Mouse (Mus musculus): ENCODE measurements around the gene 1700018B08Rik.
A peak's percentile ranks its signal among the peaks of the same experiment; 100 is the strongest.

Gene 1700018B08Rik

DNA sequence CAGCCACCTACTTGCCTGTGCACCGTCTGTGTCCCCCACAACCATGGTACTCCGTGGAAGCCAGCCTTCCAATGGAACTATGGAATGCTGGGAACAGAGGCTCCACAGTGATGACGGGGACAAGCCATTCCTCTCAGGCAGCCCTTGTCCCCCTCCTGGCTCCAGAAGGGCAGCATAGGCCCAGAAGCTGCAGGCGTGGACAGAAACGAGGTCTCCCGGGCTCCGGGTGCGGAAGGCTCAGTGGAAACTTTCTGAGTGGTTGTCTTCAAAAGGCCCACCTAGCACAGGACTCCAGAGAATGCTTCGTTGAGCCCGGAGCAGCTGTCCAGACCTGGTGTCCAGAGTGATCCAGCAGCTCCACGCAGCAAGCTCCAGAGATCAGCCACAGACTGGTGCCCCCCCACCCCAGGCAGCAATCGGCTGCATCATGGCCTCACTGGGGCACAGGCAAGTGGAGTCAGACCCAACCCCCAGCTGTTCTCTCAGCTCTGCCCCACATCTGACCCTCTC is at the start of gene 1700018B08Rik:
TSS of gene 1700018B08Rik (minus strand) at position 45 of the 510 bp plus-strand sequence.
- no peak for DNase-seq (ENCODE audit: low spot score in 2 of 2)

GRCm38 (mm10) chr8:121593293-121593692 is 49.2 kb upstream of the 1700018B08Rik start:
- DNase-seq (ENCODE audit: low spot score in 2 of 2) = no peak

GRCm38 (mm10) chr8:121591178-121592066 is 47.3 kb upstream of the 1700018B08Rik start:
- no peak for DNase-seq (ENCODE audit: low spot score in 2 of 2)

DNA sequence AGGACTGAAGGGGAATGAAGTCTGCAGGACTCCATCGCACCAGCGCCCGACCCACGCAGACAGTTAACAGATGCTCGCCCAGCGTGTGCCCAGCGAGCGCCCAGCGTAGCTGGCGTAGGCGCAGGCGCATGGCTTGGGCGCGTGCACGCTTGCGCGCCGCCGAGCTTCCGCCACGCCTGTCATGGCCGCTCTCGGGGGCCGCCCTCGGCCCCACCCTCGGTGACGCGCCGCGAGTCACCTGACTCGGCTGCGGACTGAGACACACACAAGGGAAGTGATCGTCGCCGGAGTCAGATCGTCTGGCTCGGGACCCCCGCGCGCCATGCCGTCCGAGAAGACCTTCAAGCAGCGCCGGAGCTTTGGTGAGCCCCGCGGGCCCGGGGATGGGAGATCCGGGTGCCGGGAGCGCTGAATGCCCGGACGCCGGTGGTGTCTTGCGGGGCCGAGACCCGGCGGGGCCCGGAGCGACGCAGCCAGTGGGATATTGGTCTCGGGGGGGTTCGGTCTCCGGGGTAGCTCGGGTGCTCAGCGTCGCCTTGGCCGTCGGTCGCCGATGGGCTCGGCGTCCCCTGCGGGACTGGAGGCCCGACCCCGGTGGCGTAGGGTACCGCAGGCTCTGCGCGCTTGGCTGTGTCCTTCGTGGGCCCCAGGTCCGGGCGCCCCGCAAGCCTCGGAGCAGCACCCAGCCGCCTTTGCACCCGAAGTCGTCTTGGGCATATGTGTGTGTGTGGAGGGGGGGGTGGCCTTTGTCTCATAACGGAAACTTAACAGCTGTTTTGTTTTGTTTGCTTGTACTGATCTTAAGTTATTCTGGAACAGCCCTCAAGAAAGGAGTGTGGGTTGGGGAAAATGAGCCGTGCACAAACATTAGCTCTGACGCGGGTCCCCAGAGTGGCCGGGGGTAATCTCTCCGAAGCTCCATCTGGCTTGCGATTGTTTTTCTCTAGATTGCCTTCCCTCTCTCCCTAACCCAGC is 46.4 kb upstream of the 1700018B08Rik start, which contains the start of gene Map1lc3b:
TSS of gene Map1lc3b (plus strand) at position 159 of the 975 bp plus-strand sequence.
- DNase-seq (ENCODE audit: low spot score in 2 of 2) = peak; percentile 97

DNA sequence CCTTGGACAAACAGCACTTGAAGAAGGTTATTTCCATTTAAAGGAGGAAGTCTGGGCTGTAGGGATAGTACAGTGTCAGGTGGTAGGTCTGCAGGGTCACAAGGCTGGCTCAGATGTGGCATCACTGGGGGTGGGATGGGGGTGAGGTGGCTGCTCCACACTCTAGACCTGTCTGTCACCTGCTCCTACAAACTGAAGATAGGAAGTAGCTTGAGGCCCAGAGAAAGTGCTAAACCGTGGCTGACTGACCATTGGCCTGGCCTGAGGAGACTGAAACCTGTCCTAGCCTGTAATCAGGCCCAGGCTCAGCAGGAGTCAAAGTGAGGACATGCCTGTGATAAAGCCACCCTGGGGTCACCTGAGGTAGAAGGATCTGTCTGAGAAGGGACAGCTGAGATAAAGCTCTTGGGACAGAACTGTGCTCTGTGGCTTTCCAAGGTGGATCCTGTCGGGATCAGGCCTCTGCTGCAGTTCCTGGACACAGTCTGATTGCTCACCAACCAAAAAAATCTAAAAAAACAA is 45.1 kb upstream of the 1700018B08Rik start:
- no peak for DNase-seq (ENCODE audit: low spot score in 2 of 2)

- DNase-seq (ENCODE audit: low spot score in 2 of 2) = no peak
Observed at GRCm38 (mm10) chr8:121588750-121589149, 44.6 kb upstream of the 1700018B08Rik start.

DNA sequence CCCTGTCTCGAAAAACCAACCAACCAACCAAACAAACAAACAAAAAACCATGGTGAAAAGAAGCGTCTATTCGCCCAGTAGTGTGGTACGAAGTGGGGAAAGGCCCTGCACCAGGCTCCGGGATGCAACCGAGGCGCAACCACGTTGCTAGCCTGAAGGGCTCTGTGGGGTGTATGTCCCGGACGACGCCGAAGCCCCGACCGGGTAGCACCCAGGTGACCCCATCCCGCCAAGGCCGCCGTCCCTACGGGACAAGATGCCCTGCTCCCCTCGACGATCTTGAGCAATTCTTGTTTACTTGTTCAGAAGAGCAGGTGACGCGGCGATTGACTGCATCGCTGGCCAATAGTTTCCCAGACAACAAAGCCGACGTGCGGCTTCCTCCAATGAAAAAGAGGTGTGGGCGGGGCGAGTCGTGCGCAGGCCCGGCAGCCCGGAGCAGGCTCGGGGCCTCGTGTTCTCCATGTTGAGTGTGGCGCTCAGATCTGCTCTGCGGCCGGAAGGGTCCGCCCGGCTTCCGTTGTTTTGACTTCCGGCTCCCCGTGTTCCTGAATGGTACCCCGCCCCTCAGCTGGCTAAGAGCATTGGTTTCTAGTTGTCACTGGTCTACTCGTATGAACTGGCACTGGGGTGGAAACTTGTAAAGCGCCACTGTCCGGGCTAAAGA is 41.2 kb upstream of the 1700018B08Rik start:
- peak; percentile 99 to 100 for DNase-seq (ENCODE audit: low spot score in 2 of 2)

DNA sequence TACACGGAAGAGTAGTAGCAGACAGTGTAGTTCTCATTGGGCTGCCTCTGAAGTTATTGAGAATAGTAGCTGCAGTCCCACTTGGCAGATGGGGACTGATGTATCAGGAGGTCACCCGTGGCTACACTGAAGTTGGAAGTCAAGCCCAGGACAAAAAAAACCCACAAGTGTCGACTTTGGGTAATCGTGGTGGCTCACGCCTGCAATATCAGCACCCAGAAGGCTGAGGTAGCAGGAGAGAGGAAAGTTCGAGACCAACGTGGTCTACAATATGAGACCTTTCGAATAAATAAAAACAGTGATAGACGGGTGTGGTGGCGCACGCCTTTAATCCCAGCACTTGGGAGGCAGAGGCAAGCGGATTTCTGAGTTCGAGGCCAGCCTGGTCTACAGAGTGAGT is 40.6 kb upstream of the 1700018B08Rik start:
- no peak for DNase-seq (ENCODE audit: low spot score in 2 of 2)

GRCm38 (mm10) chr8:121583653-121584052 is 39.5 kb upstream of the 1700018B08Rik start:
- no peak for DNase-seq (ENCODE audit: low spot score in 2 of 2)

- DNase-seq (ENCODE audit: low spot score in 2 of 2) = no peak
Observed at GRCm38 (mm10) chr8:121580465-121580864, 36.3 kb upstream of the 1700018B08Rik start.

- DNase-seq (ENCODE audit: low spot score in 2 of 2) = peak; percentile 95 to 96
Observed at GRCm38 (mm10) chr8:121578676-121579451, 34.7 kb upstream of the 1700018B08Rik start, which contains the start of gene Fbxo31. TSS of gene Fbxo31 (minus strand) at chr8:121578806.

- no peak for DNase-seq (ENCODE audit: low spot score in 2 of 2)
Observed at GRCm38 (mm10) chr8:121577751-121578675, 33.9 kb upstream of the 1700018B08Rik start.

GRCm38 (mm10) chr8:121575661-121576060 is 31.5 kb upstream of the 1700018B08Rik start:
- no peak for DNase-seq (ENCODE audit: low spot score in 2 of 2)

- no peak for DNase-seq (ENCODE audit: low spot score in 2 of 2)
Observed at GRCm38 (mm10) chr8:121573275-121573674, 29.2 kb upstream of the 1700018B08Rik start.

GRCm38 (mm10) chr8:121572121-121572520 is 28.0 kb upstream of the 1700018B08Rik start:
- no peak for DNase-seq (ENCODE audit: low spot score in 2 of 2)

DNA sequence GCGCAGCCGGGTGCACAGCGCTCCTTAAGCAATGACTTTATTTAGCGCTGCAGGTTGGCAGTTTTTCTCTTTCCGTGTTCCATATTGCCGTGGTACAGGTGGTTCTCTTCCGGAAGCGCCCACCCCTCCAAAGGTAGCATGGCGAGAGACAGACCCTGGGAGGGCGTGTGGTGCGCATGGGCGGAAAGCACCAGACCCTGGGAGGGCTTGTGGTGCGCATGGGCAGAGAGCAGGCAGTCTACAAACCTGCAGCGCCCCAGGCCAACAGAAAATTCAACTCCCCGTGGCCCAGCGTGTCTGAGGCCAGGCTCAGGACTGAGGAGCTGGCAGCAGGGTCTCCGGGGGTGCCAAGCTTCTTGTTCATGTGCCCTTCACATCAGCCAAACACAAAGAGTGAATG is 26.7 kb upstream of the 1700018B08Rik start:
- no peak for DNase-seq (ENCODE audit: low spot score in 2 of 2)

DNA sequence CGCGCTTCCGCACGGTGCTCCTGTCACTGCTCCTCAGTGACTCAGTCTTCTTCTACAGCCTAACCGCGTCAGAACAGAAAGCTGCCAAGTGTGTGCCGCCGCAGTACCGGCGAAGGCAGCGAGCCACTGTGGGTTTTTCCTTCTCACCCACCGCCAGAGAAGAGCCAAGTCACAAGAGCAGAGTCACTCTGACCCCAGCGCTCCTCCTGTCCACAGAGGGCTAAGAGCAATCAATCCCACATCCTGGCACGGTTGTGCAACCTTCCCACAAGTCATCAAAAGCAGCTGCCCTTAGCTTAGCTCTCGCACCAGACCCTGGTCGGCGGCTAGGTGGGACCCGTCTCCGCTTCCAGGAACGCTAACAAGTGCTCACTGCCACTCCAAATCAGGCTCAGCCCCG is 26.2 kb upstream of the 1700018B08Rik start:
- DNase-seq (ENCODE audit: low spot score in 2 of 2) = no peak

DNA sequence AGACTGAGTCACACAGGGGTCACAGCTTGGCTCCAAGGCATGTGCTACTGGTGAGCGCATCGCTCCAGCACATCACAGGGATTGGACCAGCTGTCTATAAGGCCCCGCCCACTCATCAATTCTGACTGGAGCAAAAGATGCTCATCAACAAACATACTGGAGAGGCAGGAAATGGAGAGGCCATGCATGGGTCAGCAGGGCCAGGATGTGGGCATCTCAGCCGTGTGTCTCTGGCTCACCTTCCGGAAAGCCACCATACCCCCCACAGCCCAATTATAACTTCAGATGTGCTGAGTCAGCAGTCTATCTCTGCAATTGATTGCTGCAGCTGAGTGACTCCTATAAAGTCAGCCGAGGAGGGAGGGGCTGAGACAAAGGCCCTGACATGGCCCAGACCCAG is 24.2 kb upstream of the 1700018B08Rik start:
- no peak for DNase-seq (ENCODE audit: low spot score in 2 of 2)

GRCm38 (mm10) chr8:121563701-121564100 is 19.6 kb upstream of the 1700018B08Rik start:
- DNase-seq (ENCODE audit: low spot score in 2 of 2) = no peak

Data from right cerebral cortex, postnatal 10 days (tissue).